Mouse (Mus musculus) liver, adult 2 months (tissue): ENCODE results near the gene Gm13290.

ENCODE experiments used
- CTCF ChIP-seq: fragments of 200-500 bp; IDR thresholded peaks from 2 replicates; pipeline ENCODE4 v1.5.1; 2011; ENCODE audit warnings: low read depth, low read length, control low read depth
- POLR2A ChIP-seq: fragments of 200-500 bp; IDR thresholded peaks from 2 replicates; pipeline ENCODE4 v1.6.1; 2011; ENCODE audit warnings: low read length, control low read depth; ENCODE audit not compliant: insufficient read depth; ENCODE audit errors: extremely low read depth

- TF ChIP-seq CTCF (peak; percentile 64; the same call in 1 of the 2 replicates), POLR2A (no peak)
Measured at GRCm38 (mm10) chr4:88727324-88727723, 46.3 kb upstream of the Gm13290 start.
